Mouse (Mus musculus): ENCODE measurements around the gene Tax1bp3.

Tax1bp3 gene

DNA sequence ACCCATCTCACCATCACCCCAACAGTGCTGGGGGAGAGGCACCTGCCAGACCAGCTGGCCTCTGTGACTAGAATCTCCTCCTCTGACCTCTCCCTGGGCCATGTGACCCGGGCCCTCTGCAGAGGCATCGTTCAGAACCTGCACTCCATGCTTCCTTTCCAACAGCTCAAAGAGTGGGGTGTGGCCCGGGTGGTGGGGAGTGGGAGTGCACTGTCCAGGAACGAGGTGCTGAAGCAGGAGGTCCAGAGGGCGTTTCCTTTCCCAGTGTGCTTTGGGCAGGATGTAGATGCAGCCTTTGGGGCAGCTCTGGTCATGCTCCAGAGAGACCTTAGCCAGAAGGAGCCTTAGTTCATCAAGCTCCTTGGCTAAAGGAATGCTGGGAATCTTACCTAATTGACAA is 46.0 kb downstream of the Tax1bp3 start:
- in situ Hi-C loops (cut with MboI, MseI) = no loop called here

DNA sequence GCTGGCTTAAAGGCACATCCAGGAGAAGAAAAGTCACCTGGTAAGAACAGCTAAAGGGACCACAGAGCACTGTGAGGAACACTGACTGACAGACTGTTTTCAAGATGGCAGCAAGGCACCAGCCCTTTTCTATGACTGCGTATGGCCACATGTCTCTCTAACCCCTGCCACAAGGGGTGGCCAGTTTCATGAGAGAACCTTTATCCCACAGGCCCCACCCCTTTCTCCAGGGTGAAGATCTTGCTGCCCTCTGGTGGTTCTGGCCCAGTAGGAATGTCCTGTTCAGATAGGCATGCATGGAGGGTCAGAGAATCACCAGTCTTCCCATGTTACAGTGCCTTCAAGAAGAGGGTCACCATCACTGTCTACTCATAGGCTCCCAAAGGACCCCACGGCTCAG is 47.1 kb downstream of the Tax1bp3 start:
- in situ Hi-C loops (cut with MboI, MseI) = no loop called here

DNA sequence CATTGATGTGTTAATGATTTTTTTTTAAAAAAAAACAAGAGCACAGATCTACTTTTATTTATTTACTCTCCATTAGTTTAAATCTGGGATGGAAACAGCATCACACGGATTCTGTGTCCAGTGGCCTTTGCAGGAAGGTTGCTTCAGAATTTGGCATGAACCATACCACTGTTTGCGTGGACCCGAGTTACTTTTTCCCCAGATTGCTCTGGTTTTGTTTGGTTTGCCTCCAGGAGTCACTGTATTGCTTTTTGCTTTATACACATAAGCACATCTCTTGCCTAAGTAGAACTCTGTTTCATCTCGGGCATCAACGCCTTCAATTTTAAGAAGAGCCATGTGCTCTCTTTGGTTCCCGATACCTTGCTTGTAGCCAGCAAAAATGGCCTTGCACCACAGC is 49.0 kb downstream of the Tax1bp3 start:
- in situ Hi-C loops (cut with MboI, MseI) = no loop called here

DNA sequence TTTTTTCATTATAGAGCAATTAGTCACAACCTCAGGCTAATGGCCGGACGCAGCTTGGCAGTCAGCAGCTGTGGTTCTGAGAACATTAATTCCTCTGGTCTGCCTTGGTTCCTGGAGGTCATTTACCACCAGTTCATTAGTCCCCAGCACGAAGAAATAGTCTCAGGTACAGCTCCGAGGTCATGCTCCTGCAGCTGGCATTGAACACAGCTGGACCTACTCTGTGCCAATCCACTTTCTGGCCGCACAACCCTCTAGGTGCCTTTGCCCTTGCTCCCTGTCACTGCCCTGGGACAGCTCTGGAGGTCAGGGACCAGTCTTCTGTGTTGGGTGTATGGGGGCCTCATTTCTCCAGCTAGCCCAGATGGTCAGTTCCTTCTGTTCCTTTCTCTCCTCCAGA is 52.0 kb downstream of the Tax1bp3 start:
- in situ Hi-C loops (cut with MboI, MseI) = no loop called here

DNA sequence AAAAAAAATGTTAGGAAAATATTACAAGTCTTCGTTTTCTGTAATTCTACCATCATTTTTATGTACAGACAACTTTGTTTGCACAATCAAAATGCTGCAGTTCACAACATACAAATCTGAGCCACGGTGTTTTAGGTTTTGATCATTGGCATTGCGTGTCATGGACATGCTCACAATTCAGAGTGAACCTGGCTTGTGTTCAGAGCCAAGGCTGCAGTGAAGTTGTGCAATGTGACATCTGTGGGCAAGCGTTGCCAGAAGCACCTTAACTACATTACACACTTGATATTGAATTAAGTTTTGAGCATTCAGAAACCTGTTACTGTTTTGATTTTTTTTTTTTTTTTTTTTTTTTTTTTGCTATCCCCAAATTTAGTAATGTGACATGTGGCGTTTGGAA is 53.2 kb downstream of the Tax1bp3 start:
- in situ Hi-C loops (cut with MboI, MseI) = no loop called here

DNA sequence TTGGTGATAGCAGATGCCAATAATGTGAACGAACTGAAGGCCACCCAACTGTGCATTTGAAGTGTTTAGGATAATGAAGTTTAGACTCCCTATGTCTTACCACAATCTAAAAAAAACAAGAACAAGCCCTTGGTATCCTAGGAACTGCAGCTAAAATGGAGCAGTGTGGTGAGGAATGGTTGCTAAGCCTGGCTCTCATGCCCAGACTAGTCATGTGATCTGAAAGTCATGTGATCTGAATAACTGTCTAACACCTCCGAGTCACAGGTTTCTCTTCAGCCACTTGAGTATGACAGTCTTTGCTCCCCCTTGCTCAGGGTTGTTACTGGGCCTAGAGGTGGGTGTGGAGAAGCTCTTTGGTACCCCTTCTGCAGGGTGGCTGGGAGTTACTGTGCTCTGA is 55.6 kb downstream of the Tax1bp3 start:
- in situ Hi-C loops (cut with MboI, MseI) = no loop called here

Data from T-helper 17 cell (primary cell).